21 mouse cellular contexts compared by ENCODE assay signal in the genomic region with DNA sequence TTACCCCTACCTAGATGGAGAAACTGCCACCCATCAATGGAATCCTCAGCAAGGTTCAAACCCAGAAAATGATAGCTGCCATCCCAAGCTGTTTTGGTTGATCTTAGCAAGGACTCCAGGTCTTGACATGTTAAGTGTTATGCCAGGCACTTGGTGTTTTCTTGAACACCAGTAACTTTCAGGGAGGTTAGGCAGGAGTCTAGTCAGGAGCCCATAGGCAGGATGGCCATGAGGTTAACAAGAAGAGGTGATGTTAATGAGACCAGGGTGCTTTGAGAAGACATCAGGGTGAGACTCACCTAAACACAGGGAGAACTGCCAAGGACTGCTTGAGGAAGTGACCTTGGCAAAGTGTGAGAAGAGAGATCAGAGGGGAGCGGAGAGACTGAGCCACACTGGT. TPM values are rescaled to one million over a fixed set of nuclear protein-coding genes. Genes with fewer than 3 reads are reported as not detected.
A peak's percentile ranks its signal among the peaks of the same experiment; 100 is the strongest.
DNase-seq lines count a peak whose midpoint lies in the region; ATAC-seq and TF ChIP-seq lines count a peak whose summit lies in the region.
"Had no signal": no experiment of that assay in that cellular context is flagged by ENCODE, and none has a peak within 500 bp of the region (broad histone marks: within the 10 kb centered on the region; RNA-seq: fewer than 3 reads in every experiment).

No protein-coding gene starts in this region.

- H3K4me1 ChIP-seq in liver, postnatal 0 days (ENCODE audit: insufficient read depth) = peaks cover 49% of the 10 kb centered on the region
- H3K4me1 ChIP-seq in liver, embryonic 11.5 days (replicated peaks; ENCODE audit: control insufficient read depth, insufficient read depth, low read length) = peaks cover 26% of the 10 kb centered on the region
- H3K4me1 ChIP-seq in stomach, postnatal 0 days (replicated peaks; ENCODE audit: control insufficient read depth, insufficient read depth) = 0 out of 2 replicates have a peak, but pooled peaks cover 5% of the 10 kb centered on the region
- peaks cover 12% of the 10 kb centered on the region; the same call in 1 of the 2 replicates for H3K4me1 ChIP-seq in forebrain, embryonic 11.5 days (replicated peaks; ENCODE audit: control insufficient read depth, insufficient read depth, low read length)
- peaks cover 26% of the 10 kb centered on the region for H3K4me1 ChIP-seq in midbrain, embryonic 13.5 days (replicated peaks)

- H3K4me2 ChIP-seq in liver, postnatal 0 days (ENCODE audit: low read depth, low read length) = no peak overlapping the region
- H3K4me2 ChIP-seq in liver, embryonic 11.5 days = no peak overlapping the region
- H3K4me2 ChIP-seq in stomach, postnatal 0 days (replicated peaks; ENCODE audit: low read depth) = no peak overlapping the region
- H3K4me2 ChIP-seq in forebrain, embryonic 11.5 days (ENCODE audit: low read depth, low read length, severe bottlenecking) = no peak overlapping the region
- H3K4me2 ChIP-seq in midbrain, embryonic 13.5 days (replicated peaks) = no peak overlapping the region
- H3K4me2 ChIP-seq: heart, embryonic 13.5 days; hindbrain, embryonic 13.5 days; kidney, embryonic 15.5 days; lung, embryonic 15.5 days; midbrain, embryonic 12.5 days had no signal

- no peaks in the 10 kb centered on the region for H3K27me3 ChIP-seq in liver, postnatal 0 days (ENCODE audit: insufficient read depth, low read length)
- no peaks in the 10 kb centered on the region for H3K27me3 ChIP-seq in liver, embryonic 11.5 days (replicated peaks; ENCODE audit: control insufficient read depth, insufficient read depth, low read length)
- no peaks in the 10 kb centered on the region for H3K27me3 ChIP-seq in stomach, postnatal 0 days (ENCODE audit: control insufficient read depth, insufficient read depth, low read length)
- H3K27me3 ChIP-seq in forebrain, embryonic 11.5 days (ENCODE audit: control insufficient read depth, insufficient read depth, low read length) = no peaks in the 10 kb centered on the region
- H3K27me3 ChIP-seq in midbrain, embryonic 13.5 days = no peaks in the 10 kb centered on the region
- H3K27me3 ChIP-seq: heart, embryonic 13.5 days; hindbrain, embryonic 13.5 days; kidney, embryonic 15.5 days; lung, embryonic 15.5 days; midbrain, embryonic 12.5 days had no signal

- TF ChIP-seq EP300 in liver, postnatal 0 days (IDR thresholded peaks at IDR 0.05; ENCODE audit: low read depth) = no peak
- TF ChIP-seq EP300 in stomach, postnatal 0 days (optimal IDR thresholded peaks at IDR 0.05) = no peak

- ATAC-seq in liver, postnatal 0 days = no peak
- ATAC-seq in liver, embryonic 11.5 days (replicated peaks; ENCODE audit: low FRiP score) = no peak
- ATAC-seq in megakaryocyte, adult 5-6 weeks (ENCODE audit: poor library complexity, severe bottlenecking) = 0 out of 2 replicates have a peak, but pooled peaks have one; percentile 10
- peak; percentile 16; the same call in 1 of the 2 replicates for ATAC-seq in stomach, postnatal 0 days (ENCODE audit: low FRiP score, low TSS enrichment)
- ATAC-seq in forebrain, embryonic 11.5 days (replicated peaks; ENCODE audit: low FRiP score) = no peak
- ATAC-seq in midbrain, embryonic 13.5 days = no peak
- ATAC-seq: forebrain, embryonic 14.5 days had no signal

- H3K36me3 ChIP-seq in liver, postnatal 0 days (replicated peaks; ENCODE audit: insufficient read depth, low read length) = no peaks in the 10 kb centered on the region
- H3K36me3 ChIP-seq in liver, embryonic 11.5 days (ENCODE audit: control insufficient read depth, insufficient read depth, low read length) = no peaks in the 10 kb centered on the region
- H3K36me3 ChIP-seq in stomach, postnatal 0 days (ENCODE audit: control insufficient read depth, insufficient read depth, low read length) = no peaks in the 10 kb centered on the region
- no peaks in the 10 kb centered on the region for H3K36me3 ChIP-seq in forebrain, embryonic 11.5 days (ENCODE audit: control insufficient read depth, insufficient read depth, low read length)
- H3K36me3 ChIP-seq in midbrain, embryonic 13.5 days = no peaks in the 10 kb centered on the region
- H3K36me3 ChIP-seq: heart, embryonic 13.5 days; hindbrain, embryonic 13.5 days; kidney, embryonic 15.5 days; lung, embryonic 15.5 days; midbrain, embryonic 12.5 days had no signal

- no peak overlapping the region for H3K4me3 ChIP-seq in liver, postnatal 0 days (ENCODE audit: low read depth, low read length)
- H3K4me3 ChIP-seq in liver, embryonic 11.5 days (ENCODE audit: low read depth, low read length) = no peak overlapping the region
- H3K4me3 ChIP-seq in stomach, postnatal 0 days (ENCODE audit: low read depth, low read length) = no peak overlapping the region
- H3K4me3 ChIP-seq in forebrain, embryonic 11.5 days (ENCODE audit: low read depth, low read length) = no peak overlapping the region
- no peak overlapping the region for H3K4me3 ChIP-seq in midbrain, embryonic 13.5 days (replicated peaks)
- H3K4me3 ChIP-seq: gastrocnemius, adult 2 months; heart, embryonic 13.5 days; hindbrain, embryonic 13.5 days; kidney, embryonic 15.5 days; left cerebral cortex, adult 2 months; lung, embryonic 15.5 days; midbrain, embryonic 12.5 days had no signal

- DNase-seq in cerebellum, adult 9-10 months = peak; percentile 44
- DNase-seq in cerebellum, adult 9-11 months = no peak
- DNase-seq in liver, postnatal 0 days = no peak
- no peak for DNase-seq in liver, embryonic 11.5 days (ENCODE audit: low spot score)
- DNase-seq in stomach, postnatal 0 days (ENCODE audit: low spot score) = no peak
- DNase-seq in forebrain, embryonic 11.5 days (ENCODE audit: low spot score) = no peak
- DNase-seq: adrenal gland, postnatal 25 days; cerebellum, postnatal 25 days; gastrocnemius, adult 2 months; kidney, postnatal 4 days; thymus, adult 18-20 months had no signal

- 95% methylated on average over 1 of the region's 1 CpGs for WGBS in liver, postnatal 0 days (ENCODE audit: insufficient replicate concordance)
- 88% methylated on average over 1 of the region's 1 CpGs for WGBS in liver, embryonic 11.5 days
- 88% methylated on average over 1 of the region's 1 CpGs for whole genome bisulfite sequencing in stomach, postnatal 0 days
- 100% methylated on average over 1 of the region's 1 CpGs for WGBS in forebrain, embryonic 11.5 days
- WGBS in midbrain, embryonic 13.5 days = 100% methylated on average over 1 of the region's 1 CpGs

- H3K27ac ChIP-seq in liver, postnatal 0 days (ENCODE audit: low read depth) = peak overlapping the region; percentile 29; the same call in 1 of the 2 replicates
- H3K27ac ChIP-seq in liver, embryonic 11.5 days (ENCODE audit: low read depth, low read length) = no peak overlapping the region
- no peak overlapping the region for H3K27ac ChIP-seq in stomach, postnatal 0 days (replicated peaks)
- H3K27ac ChIP-seq in forebrain, embryonic 11.5 days (ENCODE audit: low read depth, low read length) = no peak overlapping the region
- no peak overlapping the region for H3K27ac ChIP-seq in midbrain, embryonic 13.5 days
- H3K27ac ChIP-seq: heart, embryonic 13.5 days; hindbrain, embryonic 13.5 days; kidney, embryonic 15.5 days; left cerebral cortex, adult 2 months; liver, embryonic 14.5 days; lung, embryonic 15.5 days; midbrain, embryonic 12.5 days had no signal

- no peak for TF ChIP-seq CTCF in liver, postnatal 0 days (IDR thresholded peaks at IDR 0.05; ENCODE audit: low read depth)
- TF ChIP-seq CTCF in stomach, postnatal 0 days (IDR thresholded peaks at IDR 0.05; ENCODE audit: low read depth) = no peak

- no peak overlapping the region for H3K9ac ChIP-seq in liver, postnatal 0 days (replicated peaks)
- no peak overlapping the region for H3K9ac ChIP-seq in liver, embryonic 11.5 days (ENCODE audit: low read depth, low read length)
- H3K9ac ChIP-seq in stomach, postnatal 0 days (ENCODE audit: low read length) = no peak overlapping the region
- H3K9ac ChIP-seq in forebrain, embryonic 11.5 days (ENCODE audit: low read length) = no peak overlapping the region
- H3K9ac ChIP-seq in midbrain, embryonic 13.5 days (replicated peaks) = no peak overlapping the region
- H3K9ac ChIP-seq: heart, embryonic 13.5 days; hindbrain, embryonic 13.5 days; kidney, embryonic 15.5 days; liver, embryonic 14.5 days; lung, embryonic 15.5 days; midbrain, embryonic 12.5 days had no signal

- no peaks in the 10 kb centered on the region for H3K9me3 ChIP-seq in liver, postnatal 0 days (ENCODE audit: low read length)
- no peaks in the 10 kb centered on the region for H3K9me3 ChIP-seq in liver, embryonic 11.5 days (ENCODE audit: control insufficient read depth, low read length)
- H3K9me3 ChIP-seq in stomach, postnatal 0 days (ENCODE audit: control insufficient read depth, low read length) = no peaks in the 10 kb centered on the region
- no peaks in the 10 kb centered on the region for H3K9me3 ChIP-seq in forebrain, embryonic 11.5 days (ENCODE audit: control insufficient read depth, low read length)
- H3K9me3 ChIP-seq in midbrain, embryonic 13.5 days = no peaks in the 10 kb centered on the region
- H3K9me3 ChIP-seq: heart, embryonic 13.5 days; hindbrain, embryonic 13.5 days; kidney, embryonic 15.5 days; lung, embryonic 15.5 days; midbrain, embryonic 12.5 days had no signal

RNA-seq across cellular contexts. Expression of gene Dgkd, which starts 4.9 kb away (rescaled TPM):
- 8.3 and 9.1 TPM in 2 replicates for polyA plus RNA-seq in liver, postnatal 0 days (2015; fragmentation: Nextera tagmentation; extraction: Ambion mirVana)
- 33.5 and 33.7 TPM in 2 replicates for polyA plus RNA-seq in liver, embryonic 11.5 days (2014; fragmentation: Nextera tagmentation; extraction: Ambion mirVana)
- 52.2 and 73.5 TPM in 2 replicates for total RNA-seq in megakaryocyte, adult 5-6 weeks (2015)
- 59.7 and 63.8 TPM in 2 replicates for total RNA-seq in megakaryocyte, adult 5-6 weeks (2017)
- 8.7 and 9.5 TPM in 2 replicates for polyA plus RNA-seq in stomach, postnatal 0 days (2015; fragmentation: Nextera tagmentation; extraction: Ambion mirVana)
- 45.7 and 46.3 TPM in 2 replicates for polyA plus RNA-seq in forebrain, embryonic 11.5 days (2014; fragmentation: Nextera tagmentation; extraction: Ambion mirVana)
- polyA plus RNA-seq in midbrain, embryonic 13.5 days (2015; fragmentation: Nextera tagmentation; extraction: Ambion mirVana) = 41.2 and 43.7 TPM in 2 replicates

RNA-seq across cellular contexts. Expression of gene Sag, which starts 54.6 kb away (rescaled TPM):
- polyA plus RNA-seq in liver, postnatal 0 days (2015; fragmentation: Nextera tagmentation; extraction: Ambion mirVana) = 0.17 and 0.42 TPM in 2 replicates
- polyA plus RNA-seq in liver, embryonic 11.5 days (2014; fragmentation: Nextera tagmentation; extraction: Ambion mirVana) = 3.0 and 3.3 TPM in 2 replicates
- total RNA-seq in megakaryocyte, adult 5-6 weeks (2015) = 0.46 and 0.85 TPM in 2 replicates
- total RNA-seq in megakaryocyte, adult 5-6 weeks (2017) = 1.3 and 1.5 TPM in 2 replicates
- 0.53 and 0.57 TPM in 2 replicates for polyA plus RNA-seq in stomach, postnatal 0 days (2015; fragmentation: Nextera tagmentation; extraction: Ambion mirVana)
- polyA plus RNA-seq in forebrain, embryonic 11.5 days (2014; fragmentation: Nextera tagmentation; extraction: Ambion mirVana) = 2.3 and 2.7 TPM in 2 replicates
- 2.5 and 3.2 TPM in 2 replicates for polyA plus RNA-seq in midbrain, embryonic 13.5 days (2015; fragmentation: Nextera tagmentation; extraction: Ambion mirVana)

Comparison
In these comparisons a context has a peak if more than half of its experiments do, and no peak if none do; other contexts are left out.
1. ATAC-seq: peak in megakaryocyte, adult 5-6 weeks (single experiment) and stomach, postnatal 0 days (single experiment); none in liver, postnatal 0 days (single experiment), liver, embryonic 11.5 days (single experiment), forebrain, embryonic 11.5 days (single experiment) and midbrain, embryonic 13.5 days (single experiment).